Comparison of ENCODE assay signal across 8 mouse cellular contexts in the genomic region with DNA sequence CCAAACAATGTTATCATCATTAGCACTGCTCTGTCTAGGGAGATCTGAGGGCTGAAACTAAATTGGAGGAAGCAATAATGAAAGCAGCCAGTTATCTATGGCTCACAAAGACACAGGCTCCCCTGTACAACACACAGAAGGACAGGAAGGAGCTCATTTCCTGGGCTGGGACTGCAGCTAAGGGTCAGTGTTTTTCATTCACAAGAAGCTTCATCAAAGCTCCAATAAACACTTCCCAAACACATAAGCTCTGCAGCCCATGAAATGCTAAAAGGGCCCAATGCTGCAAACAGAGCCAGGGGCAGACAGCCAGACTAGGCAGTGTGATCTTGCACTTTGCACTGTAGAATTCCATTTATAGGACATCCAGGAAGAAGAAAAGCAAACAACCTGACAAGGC.
A peak's percentile ranks its signal among the peaks of the same experiment; 100 is the strongest.
DNase-seq lines count a peak whose midpoint lies in the region; ATAC-seq and TF ChIP-seq lines count a peak whose summit lies in the region.

No protein-coding gene starts in this region.

- H3K4me3 ChIP-seq in heart, adult 2 months, result no peak overlapping the region
- no peak overlapping the region for H3K4me3 ChIP-seq in kidney, embryonic 14.5 days (ENCODE audit: low read length)

- H3K4me1 ChIP-seq in heart, adult 2 months (ENCODE audit: control insufficient read depth, insufficient read depth, low read length), result peaks cover 29% of the 10 kb centered on the region
- peaks cover 16% of the 10 kb centered on the region; the same call in 1 of the 2 replicates for H3K4me1 ChIP-seq in kidney, embryonic 14.5 days (ENCODE audit: control insufficient read depth, insufficient read depth, low read length)

- peak; percentile 38; the same call in 1 of the 2 replicates for TF ChIP-seq POLR2A in heart, adult 2 months (IDR thresholded peaks at IDR 0.05; ENCODE audit: insufficient read depth, low read depth, low read length)

- 0 out of 2 replicates have a peak, but pooled peaks cover 2% of the 10 kb centered on the region for H3K79me2 ChIP-seq in heart, adult 2 months (replicated peaks; ENCODE audit: control insufficient read depth, insufficient read depth, low read length)

- DNase-seq in gastrocnemius, adult 8-10 months (ENCODE audit: low spot score in 2 of 2), result peak; percentile 27 to 43
- no peak for DNase-seq in gastrocnemius, postnatal 4 days (ENCODE audit: low spot score in 2 of 2)
- DNase-seq in heart, adult 2 months, result peak in 1 of 2 experiments; percentile 75
- DNase-seq in lung, postnatal 10 days, result peak; percentile 78
- no peak for DNase-seq in layer of hippocampus, postnatal 14 days (ENCODE audit: low spot score in 2 of 2)
- DNase-seq in left cerebral cortex, postnatal 4 days, result no peak
- DNase-seq in spleen, postnatal 14 days (ENCODE audit: low spot score in 2 of 2), result no peak

- no peak for TF ChIP-seq CTCF in heart, adult 2 months (IDR thresholded peaks at IDR 0.05)

- H3K4me2 ChIP-seq in kidney, embryonic 14.5 days (replicated peaks; ENCODE audit: low read depth, low read length), result no peak overlapping the region

- no peaks in the 10 kb centered on the region for H3K27me3 ChIP-seq in heart, adult 2 months (ENCODE audit: control insufficient read depth, insufficient read depth, low read length)
- no peaks in the 10 kb centered on the region for H3K27me3 ChIP-seq in kidney, embryonic 14.5 days (ENCODE audit: control insufficient read depth, insufficient read depth, low read length)

- H3K36me3 ChIP-seq in heart, adult 2 months (ENCODE audit: control insufficient read depth, insufficient read depth, low read length), result peaks cover 12% of the 10 kb centered on the region
- no peaks in the 10 kb centered on the region for H3K36me3 ChIP-seq in kidney, embryonic 14.5 days (ENCODE audit: control insufficient read depth, insufficient read depth, low read length)

- H3K27ac ChIP-seq in heart, adult 2 months, result peak overlapping the region; percentile 61
- H3K27ac ChIP-seq in kidney, embryonic 14.5 days (ENCODE audit: low read depth, low read length), result peak overlapping the region; percentile 24; the same call in 1 of the 2 replicates

- peak; percentile 16; the same call in 1 of the 2 replicates for ATAC-seq in kidney, embryonic 14.5 days (ENCODE audit: low FRiP score, low TSS enrichment)

- TF ChIP-seq EP300 in heart, adult 2 months (IDR thresholded peaks at IDR 0.05; ENCODE audit: insufficient read depth, low read depth, low read length), result peak; percentile 58; the same call in 1 of the 2 replicates

- H3K9me3 ChIP-seq in kidney, embryonic 14.5 days (ENCODE audit: control insufficient read depth, low read length), result no peaks in the 10 kb centered on the region

- intact Hi-C loops in heart, adult 2 months (cut with DNase I), result no loop called here
- intact Hi-C loops in left cerebral cortex, postnatal 4 days (cut with DNase I), result no loop called here

- H3K9ac ChIP-seq in heart, adult 2 months (ENCODE audit: low read depth, low read length), result no peak overlapping the region
- no peak overlapping the region for H3K9ac ChIP-seq in kidney, embryonic 14.5 days (ENCODE audit: low read depth, low read length)

Comparison
In these comparisons a context has a peak if more than half of its experiments do, and no peak if none do; other contexts are left out.
1. DNase-seq: peak in gastrocnemius, adult 8-10 months (2 of 2) and lung, postnatal 10 days (single experiment); none in gastrocnemius, postnatal 4 days (0 of 2), layer of hippocampus, postnatal 14 days (0 of 2), left cerebral cortex, postnatal 4 days (single experiment) and spleen, postnatal 14 days (0 of 2).